Mouse (Mus musculus) layer of hippocampus, adult 11-12 months (tissue): ENCODE measurements around the gene Kcnt1.
"Not testable (repeated sequence)": the region's sequence is repeated elsewhere in the genome, so short reads cannot be mapped to it uniquely, and the experiment has no call there.

Source experiments
- DNase-seq: peaks from one replicate; pipeline ENCODE4 v3.0.0; 2022; ENCODE audit warnings: low spot score

The Kcnt1 gene

DNA sequence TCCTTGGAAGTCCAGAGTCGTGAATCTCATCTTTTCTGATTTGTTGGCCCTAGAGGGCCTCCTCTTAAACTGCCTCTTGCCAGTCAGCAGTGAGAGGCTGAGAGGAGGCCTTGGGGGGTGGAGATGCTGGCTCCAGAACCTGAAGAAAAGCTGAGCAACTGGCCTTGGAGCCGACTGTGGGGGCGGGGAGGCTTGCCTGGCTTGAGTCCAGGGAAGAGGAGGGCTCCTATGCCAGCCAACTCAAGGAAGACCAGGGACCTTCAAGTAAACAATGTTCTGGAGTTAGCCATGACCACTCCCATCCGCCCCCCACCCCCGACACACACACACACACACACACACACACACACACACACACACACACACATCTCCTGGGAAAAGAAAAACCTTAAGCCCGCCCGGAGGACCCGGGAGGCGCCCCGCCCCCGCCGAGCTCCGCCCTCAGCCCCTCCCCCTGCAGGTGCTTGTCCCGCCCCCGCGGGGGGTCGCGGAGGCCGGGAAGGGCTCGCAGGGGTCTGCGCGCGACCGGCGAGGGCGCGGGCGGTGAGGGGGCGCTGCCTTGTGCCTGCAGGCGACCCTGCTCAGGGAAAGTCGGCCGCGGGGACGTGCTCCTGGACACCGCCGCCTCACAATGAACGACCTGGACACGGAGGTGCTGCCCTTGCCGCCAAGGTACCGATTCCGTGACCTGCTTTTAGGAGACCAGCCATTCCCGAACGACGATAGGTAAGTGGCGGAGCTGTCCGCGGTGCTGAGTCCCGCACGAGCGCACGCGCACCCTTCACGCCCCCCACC is at the start of gene Kcnt1:
Gene Kcnt1, plus strand, starts transcription at position 398 of the 795 bp plus-strand sequence.
- DNase-seq: no peak

DNA sequence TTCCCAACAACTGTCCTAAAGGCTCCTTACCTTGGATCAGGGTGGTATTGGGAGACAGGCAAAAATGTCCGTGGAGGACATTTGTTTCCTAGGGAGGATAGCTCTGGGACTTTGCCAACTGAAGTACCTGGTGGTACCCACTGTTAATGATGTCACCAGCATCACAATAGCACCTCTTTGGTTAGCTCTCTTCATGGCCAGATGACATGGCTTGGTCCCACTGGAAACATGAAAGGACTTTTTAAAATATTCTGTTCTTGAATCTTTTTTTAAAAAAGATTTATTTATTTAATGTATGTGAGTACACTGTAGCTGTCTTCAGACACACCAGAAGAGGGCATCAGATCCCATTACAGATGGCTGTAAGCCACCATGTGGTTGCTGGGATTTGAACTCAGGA is 47.8 kb upstream of the Kcnt1 start, which contains the start of gene Glt6d1:
Gene Glt6d1, minus strand, starts transcription at position 101 of the 400 bp plus-strand sequence.
- DNase-seq: not testable (repeated sequence)

- DNase-seq: peak; percentile 62
These were observed 40.7 kb upstream of the Kcnt1 start, which contains the start of gene Lcn9 for GRCm38 (mm10) chr2:25822806-25823205. Gene Lcn9 (plus strand): TSS chr2:25823153.

- no peak for DNase-seq
These were observed 38.8 kb upstream of the Kcnt1 start for GRCm38 (mm10) chr2:25824751-25825150.

- DNase-seq: no peak
These were observed 35.1 kb upstream of the Kcnt1 start for GRCm38 (mm10) chr2:25828344-25828947.

- DNase-seq: no peak
These were observed 32.7 kb upstream of the Kcnt1 start for GRCm38 (mm10) chr2:25830786-25831185.

- peak; percentile 81 for DNase-seq
These were observed 27.2 kb upstream of the Kcnt1 start for GRCm38 (mm10) chr2:25836291-25836690.

DNA sequence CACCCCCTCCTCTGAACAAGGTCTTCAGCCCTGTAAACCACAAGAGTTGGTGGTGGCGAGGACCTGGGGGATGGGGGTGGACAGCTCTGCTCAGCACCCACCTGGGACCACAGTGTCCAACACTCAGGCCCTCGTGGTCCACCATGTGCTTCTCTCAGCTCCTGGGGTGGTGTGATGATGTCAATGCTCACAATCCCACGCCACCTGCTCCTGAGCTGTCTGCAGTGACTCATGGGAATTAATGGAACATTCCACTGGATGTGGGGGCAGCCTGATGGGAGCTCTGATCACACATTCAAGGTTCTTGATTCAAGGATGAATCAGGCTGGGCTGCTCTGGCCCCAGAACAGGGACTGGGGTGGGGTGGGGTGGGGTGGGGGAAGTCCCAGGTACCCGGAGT is 21.4 kb upstream of the Kcnt1 start:
- no peak for DNase-seq

DNA sequence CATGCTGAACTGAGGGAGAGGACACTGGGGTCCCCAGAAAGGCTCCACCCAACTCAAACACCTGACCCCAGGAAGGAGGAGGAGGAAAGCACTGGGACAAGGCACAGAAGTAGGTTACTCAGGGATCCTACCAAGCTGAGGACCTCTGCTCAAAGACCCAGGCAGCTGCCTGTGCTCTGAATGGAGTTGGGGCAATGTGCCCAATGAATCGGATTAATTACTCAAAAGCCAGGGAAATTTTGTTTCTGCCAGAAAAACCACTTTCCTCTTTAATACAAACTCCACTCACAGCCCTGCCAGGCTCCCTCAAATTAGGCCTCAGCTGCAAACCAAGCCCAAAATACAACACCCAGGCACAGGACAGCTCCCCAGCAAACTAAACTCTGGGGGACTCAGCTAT is 20.8 kb upstream of the Kcnt1 start:
- peak; percentile 46 for DNase-seq

DNA sequence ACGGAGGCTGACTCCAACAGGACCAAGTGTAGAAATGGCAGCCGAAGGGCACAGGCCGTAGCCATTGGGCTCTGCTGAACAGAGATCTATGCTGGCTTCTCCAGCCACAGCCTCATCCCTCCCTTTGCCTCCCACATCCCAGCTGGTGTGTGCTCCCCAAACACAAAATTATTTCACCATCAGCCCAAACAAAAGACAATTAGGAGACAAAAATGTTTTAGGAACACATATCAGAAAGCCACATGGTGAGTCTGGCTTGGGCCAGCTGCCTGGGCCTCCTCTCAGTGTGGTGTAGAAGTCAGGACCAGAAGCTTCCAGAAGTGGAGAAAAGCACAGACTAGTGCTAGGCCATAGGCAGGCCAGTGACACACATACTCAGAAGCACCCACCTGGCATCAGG is 19.4 kb upstream of the Kcnt1 start:
- DNase-seq: peak; percentile 39

GRCm38 (mm10) chr2:25846516-25846915 is 17.0 kb upstream of the Kcnt1 start:
- DNase-seq: no peak

GRCm38 (mm10) chr2:25847226-25847625 is 16.3 kb upstream of the Kcnt1 start, which contains the start of gene Sohlh1:
Gene Sohlh1 (minus strand): TSS chr2:25847248.
- DNase-seq: no peak

DNA sequence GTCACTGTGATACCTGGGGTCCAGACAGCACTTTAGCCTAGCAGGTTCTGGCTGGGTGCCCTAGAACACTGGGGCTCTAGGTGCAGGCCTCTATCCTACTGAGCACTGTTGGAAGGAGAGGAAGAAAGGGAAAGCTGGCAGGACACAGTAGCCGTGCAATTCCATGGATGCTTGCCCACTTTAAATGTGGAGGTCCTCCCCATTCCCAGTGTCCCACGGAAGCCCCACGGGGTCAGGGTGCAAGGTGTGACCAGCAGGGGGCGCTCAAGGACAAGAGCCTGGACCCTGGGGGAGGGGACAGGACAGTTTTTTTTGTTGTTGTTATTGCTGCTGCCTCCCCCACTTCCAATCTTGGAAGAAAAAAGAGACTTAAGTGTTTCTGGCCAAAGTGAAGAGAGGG is 13.2 kb upstream of the Kcnt1 start:
- peak; percentile 40 for DNase-seq

GRCm38 (mm10) chr2:25852626-25853025 is 10.9 kb upstream of the Kcnt1 start:
- DNase-seq: peak; percentile 83

DNA sequence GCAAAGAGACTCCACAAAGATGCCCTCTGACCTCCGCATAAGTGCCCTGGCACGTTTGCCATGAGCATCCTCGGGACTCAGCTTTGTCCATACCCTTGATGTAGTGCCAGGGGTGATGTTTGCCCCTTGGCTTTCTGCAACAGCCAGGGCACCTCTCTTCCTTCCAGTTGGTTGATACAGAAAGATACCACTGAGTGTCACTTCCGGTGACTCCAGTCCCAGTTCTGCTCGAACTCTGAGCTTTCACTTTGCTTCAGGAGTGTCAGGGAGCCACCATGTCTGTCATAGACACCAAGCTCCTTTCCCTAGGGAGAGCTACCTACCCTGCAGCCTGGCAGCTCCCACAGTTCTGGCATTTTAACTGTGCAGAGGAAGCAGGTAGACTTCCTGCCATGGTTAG is 9.5 kb upstream of the Kcnt1 start:
- DNase-seq: no peak

- no peak for DNase-seq
These were observed 3.6 kb upstream of the Kcnt1 start for GRCm38 (mm10) chr2:25859891-25860290.

DNA sequence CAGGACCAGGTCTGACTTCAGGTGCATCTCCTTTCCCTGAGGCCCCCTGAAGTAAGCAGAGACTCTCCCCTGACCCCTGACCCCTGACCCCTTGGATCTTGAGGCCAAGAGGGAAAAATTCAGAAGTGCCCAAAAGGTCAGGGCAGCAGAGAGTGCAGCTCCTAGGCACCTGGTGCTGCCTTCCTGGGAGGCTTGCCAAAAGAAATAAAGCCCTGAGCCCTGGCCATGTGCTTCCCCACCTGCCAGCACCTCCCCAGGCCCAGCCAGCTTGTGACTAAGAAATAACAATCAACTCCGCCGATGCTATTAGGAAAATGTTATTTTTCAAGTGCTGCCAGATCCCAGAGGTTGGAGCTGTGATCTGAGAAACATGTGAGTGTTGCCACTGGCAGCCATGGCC is 1.5 kb upstream of the Kcnt1 start:
- DNase-seq: no peak

GRCm38 (mm10) chr2:25862696-25863270 is 751 bp upstream of the Kcnt1 start:
- DNase-seq: no peak

DNA sequence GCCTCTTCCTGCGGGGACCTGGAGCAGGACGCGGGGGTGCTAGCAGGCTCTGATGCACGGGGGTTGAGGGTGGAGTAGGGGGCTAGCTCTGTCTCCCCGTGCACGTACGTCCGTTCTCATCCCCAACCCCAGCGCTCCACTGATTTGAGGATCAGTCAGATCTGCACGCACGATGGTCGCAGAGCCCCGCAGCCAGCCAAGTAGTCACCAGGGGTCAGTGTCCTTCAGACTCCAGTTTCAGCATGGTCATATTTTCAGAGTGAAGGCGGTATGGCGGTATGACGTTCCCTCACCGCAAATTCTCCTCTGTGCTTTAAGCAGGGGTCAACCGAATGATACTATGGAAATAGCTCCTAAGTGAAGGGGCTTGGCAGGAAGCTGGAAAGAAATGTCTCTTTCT is 696 bp downstream of the Kcnt1 start:
- no peak for DNase-seq

- DNase-seq: peak; percentile 67
These were observed 1.9 kb downstream of the Kcnt1 start for GRCm38 (mm10) chr2:25865412-25865811.

- no peak for DNase-seq
These were observed 3.1 kb downstream of the Kcnt1 start for GRCm38 (mm10) chr2:25866656-25867055.

- no peak for DNase-seq
These were observed 13.8 kb downstream of the Kcnt1 start for GRCm38 (mm10) chr2:25877250-25877735.

DNA sequence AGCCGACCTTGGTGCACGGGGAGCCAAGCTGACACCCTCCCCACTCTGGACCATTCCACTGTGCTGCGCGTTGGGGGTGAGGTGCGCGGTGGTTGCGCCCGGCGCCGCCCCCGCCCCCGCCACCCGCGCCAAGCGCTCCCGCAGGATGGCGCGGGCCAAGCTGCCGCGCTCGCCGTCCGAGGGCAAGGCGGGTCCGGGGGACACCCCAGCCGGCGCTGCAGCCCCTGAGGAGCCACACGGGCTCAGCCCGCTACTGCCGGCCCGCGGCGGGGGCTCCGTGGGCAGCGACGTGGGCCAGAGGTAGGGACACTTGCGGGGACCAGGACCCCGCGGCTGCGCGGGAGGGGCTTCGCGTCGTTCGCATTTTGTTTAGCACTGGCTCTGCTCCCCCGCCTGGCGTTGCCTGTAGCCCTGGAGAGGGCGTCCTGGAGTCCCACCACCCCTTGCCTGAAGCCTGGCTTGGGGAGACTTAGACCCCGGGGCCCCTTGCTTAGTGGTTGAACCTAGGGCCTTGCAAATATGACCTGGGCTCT is 14.3 kb downstream of the Kcnt1 start:
- peak; percentile 11 for DNase-seq
